Mouse (Mus musculus): ENCODE results near the gene Gm21852. TPM values are rescaled to one million over a fixed set of nuclear protein-coding genes. Genes with fewer than 3 reads are reported as not detected.
"Not testable (repeated sequence)": the region's sequence is repeated elsewhere in the genome, so short reads cannot be mapped to it uniquely, and the experiment has no call there.

Gene Gm21852
- polyA plus RNA-seq (2015; fragmentation: Nextera tagmentation; extraction: Ambion mirVana): not detected in 2 replicates

- not testable (repeated sequence) for H3K4me1 ChIP-seq; H3K27ac ChIP-seq (replicated peaks); H3K9me3 ChIP-seq (replicated peaks); H3K36me3 ChIP-seq; ATAC-seq (ENCODE audit: low FRiP score); H3K9ac ChIP-seq (replicated peaks); H3K27me3 ChIP-seq (replicated peaks); H3K4me2 ChIP-seq; H3K4me3 ChIP-seq (replicated peaks)
- no CpG with 5 or more reads among the region's 3 CpGs for WGBS
These were observed at the start of gene Gm21852 for GRCm38 (mm10) chrY:40651896-40652295. Gene Gm21852 (minus strand): TSS chrY:40651996.

Small RNAs within 50 kb of the gene (microRNA-seq; reads per million reads assigned to microRNA genes)
- gene Gm27466: not detected
- not detected for gene Gm28018

Other genes starting within 250 kb of the Gm21852 start
- gene Gm21797, start 123.8 kb upstream of the Gm21852 start, polyA plus RNA-seq (2015; fragmentation: Nextera tagmentation; extraction: Ambion mirVana): not detected in 2 replicates
- gene Gm20795, start 152.9 kb upstream of the Gm21852 start, polyA plus RNA-seq (2015; fragmentation: Nextera tagmentation; extraction: Ambion mirVana): not detected in 2 replicates

Data from neural tube, embryonic 15.5 days (tissue).